Mouse (Mus musculus) ovary, adult 10 weeks (tissue): ENCODE results near the gene Ogfod3. TPM values are rescaled to one million over a fixed set of nuclear protein-coding genes. Genes with fewer than 3 reads are reported as not detected.

ENCODE experiments used
- polyA plus RNA-seq: library from polyadenylated mRNA; stranded (reverse); fragments of 350-450 nt; fragmentation: Illumina TruSeq; extraction: RNeasy Lipid Tissue Mini Kit (QIAGEN cat#74804); gene quantifications from one replicate; pipeline ENCODE4 v1.2.3, GENCODE M21; 2014

The Ogfod3 gene
- polyA plus RNA-seq, result 2.3 TPM

DNA sequence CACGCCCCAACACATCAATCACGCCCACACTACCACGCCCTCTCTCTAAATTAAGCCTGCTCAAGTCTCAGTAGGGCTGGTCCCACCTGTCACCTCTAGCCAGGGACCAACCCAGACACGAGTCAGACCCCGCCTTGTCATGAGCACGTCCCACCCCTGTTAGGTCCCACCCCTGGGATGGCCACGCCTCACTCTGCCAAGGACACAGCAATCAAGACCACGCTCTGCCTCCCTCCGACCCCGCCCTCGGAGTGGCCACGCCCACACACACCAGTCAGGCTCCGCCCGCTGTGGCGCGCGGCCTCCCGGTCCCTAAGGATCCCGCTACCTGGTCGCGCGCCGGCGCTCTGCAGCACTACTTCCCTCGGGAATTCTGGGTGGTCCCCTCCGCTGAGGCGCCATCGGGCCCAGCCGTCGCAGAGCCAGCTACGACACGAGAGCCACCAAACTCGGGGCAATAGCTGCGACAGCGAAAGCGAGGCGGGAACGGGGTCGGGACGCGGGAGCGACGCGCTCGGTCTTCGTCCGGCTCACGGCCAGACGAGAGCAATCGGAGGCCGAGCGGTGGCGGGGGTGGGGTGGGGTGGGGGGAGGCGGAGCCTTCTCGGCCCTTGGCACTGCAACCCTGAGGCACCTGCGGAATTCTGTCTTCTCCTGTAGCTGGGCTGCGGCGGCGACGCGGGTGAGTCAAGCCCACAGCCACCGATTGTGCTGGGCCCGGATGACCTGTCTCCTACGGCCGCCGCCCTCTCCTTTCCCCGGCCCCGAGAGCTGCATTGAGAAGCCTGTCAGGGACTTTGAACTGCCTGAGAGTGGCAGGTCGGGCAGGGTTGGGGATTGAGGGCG lies at the start of gene Ogfod3, which contains the start of gene Hexdc:
Gene Ogfod3 (minus strand): TSS at position 551 of the 846 bp plus-strand sequence.
Gene Hexdc (plus strand): TSS at position 273 of the 846 bp plus-strand sequence.

DNA sequence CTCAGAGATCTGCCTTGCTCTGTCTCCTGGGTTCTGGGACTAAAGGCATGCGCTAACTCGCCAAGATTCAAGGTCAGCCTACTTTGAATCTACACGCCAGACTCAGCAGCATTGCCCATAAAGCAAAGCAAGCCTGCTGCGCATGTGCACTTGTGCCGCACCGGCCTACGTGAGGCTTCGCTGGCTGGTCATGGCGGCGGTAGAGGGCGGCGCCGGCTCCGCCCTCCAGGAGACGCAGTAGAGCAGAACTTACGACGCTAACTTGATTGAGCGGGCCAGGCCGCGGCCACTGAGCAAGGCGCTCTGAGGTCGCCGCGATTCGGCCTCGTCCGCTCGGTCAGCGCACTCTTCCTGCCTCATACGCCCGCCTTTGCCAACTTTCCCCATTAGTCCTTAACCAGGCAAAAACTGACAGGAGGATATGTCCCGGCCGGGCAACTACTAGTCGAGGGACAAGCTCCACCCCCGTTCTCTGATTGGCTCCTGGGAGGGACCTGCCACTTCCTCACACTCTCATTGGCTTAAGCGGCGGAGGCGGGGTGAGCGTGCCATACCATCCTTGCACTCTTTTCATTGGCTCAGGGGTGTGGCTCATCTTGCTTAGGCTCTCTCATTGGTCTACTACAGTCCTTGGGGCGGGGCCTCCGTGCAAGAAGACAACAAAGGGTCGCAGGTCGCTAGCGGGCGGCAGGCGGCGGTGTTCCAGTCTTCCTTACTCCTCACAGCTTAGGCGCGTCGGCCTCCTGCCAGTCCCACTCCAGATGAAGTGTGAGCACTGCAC lies 32.2 kb upstream of the Ogfod3 start, which contains the start of gene Narf:
Gene Narf (plus strand): TSS at position 690 of the 781 bp plus-strand sequence.

DNA sequence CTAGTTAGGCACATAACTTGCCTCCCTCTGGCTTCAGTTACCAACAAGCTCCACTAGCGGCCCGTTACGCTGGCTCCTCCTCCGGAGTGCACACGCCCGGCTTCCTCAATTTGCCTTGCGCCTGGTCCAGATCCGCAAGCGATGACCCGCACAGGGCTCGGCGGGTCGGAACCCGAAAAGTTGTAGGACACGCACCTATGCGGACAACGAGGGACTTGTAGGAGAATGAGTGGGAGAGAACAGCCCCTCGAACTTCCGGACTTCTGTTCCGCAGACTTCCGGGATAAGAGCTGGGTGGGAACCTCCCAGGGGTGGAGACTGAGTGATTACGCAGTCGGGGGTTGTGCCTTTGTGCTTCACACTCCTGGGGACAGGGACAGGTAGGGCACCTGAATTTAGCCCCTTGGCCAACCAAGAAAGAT lies 24.5 kb upstream of the Ogfod3 start, which contains the start of gene Cybc1:
Gene Cybc1 (minus strand): TSS at position 305 of the 422 bp plus-strand sequence.

DNA sequence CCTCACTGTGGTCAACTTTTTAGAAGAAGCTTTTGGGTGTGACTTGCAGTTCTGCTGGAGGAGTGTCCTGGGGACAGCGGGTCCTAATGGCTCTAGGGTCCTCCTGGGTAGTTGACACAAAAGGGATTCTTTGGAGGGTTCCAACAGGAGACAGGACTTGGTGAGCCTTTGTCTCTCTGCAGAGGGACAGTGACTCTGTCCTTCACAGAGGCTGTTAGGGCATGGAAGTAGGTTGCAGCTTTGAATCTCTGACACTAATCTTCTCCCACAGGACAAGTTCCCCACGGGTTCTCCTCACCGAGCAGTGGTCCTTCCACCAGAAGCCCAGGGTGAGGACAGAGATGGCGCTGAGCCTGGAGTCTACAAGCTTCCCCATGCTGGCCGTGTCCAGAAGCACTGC lies 44.5 kb downstream of the Ogfod3 start, which contains the start of gene Uts2r:
Gene Uts2r (plus strand): TSS at position 301 of the 400 bp plus-strand sequence.

DNA sequence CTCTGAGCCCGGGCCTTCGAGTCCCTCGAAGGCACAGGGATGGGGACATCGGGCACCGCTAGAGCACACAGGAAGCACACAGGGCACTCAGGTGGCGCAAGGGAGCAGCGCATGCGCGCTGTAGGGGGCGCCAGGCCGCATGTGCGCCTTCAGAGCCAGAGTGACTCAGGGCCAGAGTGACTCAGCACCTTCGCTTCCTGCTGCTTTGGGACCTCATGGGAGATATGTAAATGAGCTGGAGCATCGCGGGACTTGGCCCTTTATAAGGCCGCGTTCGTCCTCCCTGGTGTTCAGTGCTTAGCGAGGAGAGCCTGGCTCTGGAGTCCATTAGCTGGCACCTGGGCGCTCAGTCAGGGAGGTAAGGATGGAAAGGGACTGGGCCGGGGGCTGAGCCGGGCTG lies 58.6 kb downstream of the Ogfod3 start, which contains the start of gene Tex19.1:
Gene Tex19.1 (plus strand): TSS at position 279 of the 400 bp plus-strand sequence.

Other genes starting within 250 kb of the Ogfod3 start
- 69.4 TPM for gene Csnk1d, start 213.4 kb downstream of the Ogfod3 start, polyA plus RNA-seq
- gene Cd7, start 165.3 kb downstream of the Ogfod3 start, polyA plus RNA-seq, result 1.00 TPM
- gene Sectm1b, start 141.1 kb downstream of the Ogfod3 start, polyA plus RNA-seq, result 7.0 TPM
- gene Sectm1a, start 123.5 kb downstream of the Ogfod3 start, polyA plus RNA-seq, result 0.37 TPM
- not detected for gene Tex19.2, start 86.0 kb downstream of the Ogfod3 start, polyA plus RNA-seq
- 0.68 TPM for gene Tex19.1, start 58.6 kb downstream of the Ogfod3 start, polyA plus RNA-seq
- not detected for gene Uts2r, start 44.4 kb downstream of the Ogfod3 start, polyA plus RNA-seq
- gene Hexdc, start 278 bp downstream of the Ogfod3 start, polyA plus RNA-seq, result 16.2 TPM
- 11.0 TPM for gene Cybc1, start 24.6 kb upstream of the Ogfod3 start, polyA plus RNA-seq
- gene Narf, start 32.5 kb upstream of the Ogfod3 start, polyA plus RNA-seq, result 12.8 TPM
- gene Foxk2, start 55.3 kb upstream of the Ogfod3 start, polyA plus RNA-seq, result 24.7 TPM
- gene Wdr45b, start 149.7 kb upstream of the Ogfod3 start, polyA plus RNA-seq, result 109 TPM
- gene Rab40b, start 183.5 kb upstream of the Ogfod3 start, polyA plus RNA-seq, result 4.2 TPM
- 12.8 TPM for gene Fn3krp, start 216.7 kb upstream of the Ogfod3 start, polyA plus RNA-seq
- gene Fn3k, start 230.2 kb upstream of the Ogfod3 start, polyA plus RNA-seq, result 0.63 TPM
- gene Tbcd, start 247.2 kb upstream of the Ogfod3 start, polyA plus RNA-seq, result 30.1 TPM